Mouse (Mus musculus) bone marrow, adult 2 months (tissue): ENCODE measurements around the gene Irak3.

Experiments used
- CTCF ChIP-seq: fragments of 200-500 bp; IDR thresholded peaks from 2 replicates; pipeline ENCODE4 v1.5.1; 2011; ENCODE audit warnings: low read length, control low read depth; ENCODE audit not compliant: control insufficient read depth, insufficient read depth
- POLR2A ChIP-seq: fragments of 200-500 bp; IDR thresholded peaks from 2 replicates; pipeline ENCODE4 v1.6.1; 2011; ENCODE audit warnings: low read depth, mild to moderate bottlenecking, control low read depth, low read length, borderline replicate concordance; ENCODE audit not compliant: control insufficient read depth

DNA sequence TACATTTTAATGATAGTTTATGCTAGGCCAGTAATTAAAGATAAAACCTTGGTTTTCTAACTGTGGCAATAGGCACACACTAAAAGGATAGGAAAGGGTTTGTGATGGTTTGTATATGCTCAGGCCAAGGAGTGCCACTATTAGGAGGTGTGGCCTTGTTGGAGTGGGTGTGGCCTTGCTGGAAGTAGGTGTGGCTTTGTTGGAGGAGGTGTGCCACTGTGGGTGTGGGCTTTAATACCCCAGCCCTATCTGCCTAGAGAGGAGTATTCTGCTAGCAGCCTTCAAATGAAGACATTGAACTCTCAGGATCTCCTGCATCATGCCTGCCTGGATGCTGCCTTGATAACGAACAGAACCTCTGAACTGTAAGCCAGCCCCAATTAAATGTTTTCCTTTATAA is 101.1 kb downstream of the Irak3 start:
- TF ChIP-seq CTCF = no peak
- TF ChIP-seq POLR2A = no peak
